Mouse (Mus musculus) myocyte (in vitro differentiated cells): ENCODE results near the gene Peli1. TPM values are rescaled to one million over a fixed set of nuclear protein-coding genes. Genes with fewer than 3 reads are reported as not detected.

Source experiments
- H3K27me3 ChIP-seq: one replicate; pipeline ENCODE4 v1.6.1; 2011; ENCODE audit not compliant: control insufficient read depth, insufficient read depth, insufficient read length
- H3K36me3 ChIP-seq: one replicate; pipeline ENCODE4 v1.6.1; 2011; ENCODE audit not compliant: control insufficient read depth, insufficient read depth
- H3K4me2 ChIP-seq: one replicate; pipeline ENCODE4 v1.6.1; 2011; ENCODE audit warnings: low read depth, control low read depth
- H3K4me3 ChIP-seq: one replicate; pipeline ENCODE4 v1.5.1; 2011; ENCODE audit warnings: mild to moderate bottlenecking, control low read depth, moderate library complexity
- H3K79me2 ChIP-seq: one replicate; pipeline ENCODE4 v1.6.1; 2011; ENCODE audit not compliant: control insufficient read depth, insufficient read depth
- H3ac ChIP-seq: one replicate; pipeline ENCODE4 v1.6.1; 2011; ENCODE audit not compliant: control insufficient read depth, insufficient read length
- CEBPB ChIP-seq: IDR thresholded peaks from 2 replicates; pipeline ENCODE4 v1.6.1; 2011; ENCODE audit warnings: mild to moderate bottlenecking, moderate library complexity; ENCODE audit not compliant: poor library complexity, insufficient read depth, severe bottlenecking
- E2F4 ChIP-seq: IDR thresholded peaks from one replicate; pipeline ENCODE4 v1.6.1; 2011; ENCODE audit warnings: mild to moderate bottlenecking, control low read depth, moderate library complexity; ENCODE audit not compliant: insufficient read depth
- MAX ChIP-seq: IDR thresholded peaks from one replicate; pipeline ENCODE4 v1.6.1; 2011; ENCODE audit warnings: low read depth, mild to moderate bottlenecking, control low read depth
- MYOD1 ChIP-seq, 3 experiments: IDR thresholded peaks; one replicate each; pipeline ENCODE4 v1.6.1; 2011; ENCODE audit warnings: control low read depth in 2 of 3, low read depth in 2 of 3, mild to moderate bottlenecking in 2 of 3, moderate library complexity in 1 of 3; ENCODE audit not compliant: insufficient read length in 2 of 3, control insufficient read depth in 1 of 3
- MYOG ChIP-seq, 3 experiments: IDR thresholded peaks; one replicate each; pipeline ENCODE4 v1.6.1; 2011; ENCODE audit warnings: control low read depth in 2 of 3, low read depth in 2 of 3, mild to moderate bottlenecking in 2 of 3; ENCODE audit not compliant: insufficient read length in 2 of 3, control insufficient read depth in 1 of 3, insufficient read depth in 1 of 3
- POLR2A ChIP-seq: IDR thresholded peaks from one replicate; pipeline ENCODE4 v1.6.1; 2011; ENCODE audit warnings: low read depth, mild to moderate bottlenecking, control low read depth, moderate library complexity; ENCODE audit not compliant: insufficient read length
- POLR2AphosphoS2 ChIP-seq: IDR thresholded peaks from one replicate; pipeline ENCODE4 v1.6.1; 2011; ENCODE audit warnings: low read depth, control low read depth; ENCODE audit not compliant: insufficient read length
- REST ChIP-seq: IDR thresholded peaks from one replicate; pipeline ENCODE4 v1.6.1; 2011; ENCODE audit warnings: mild to moderate bottlenecking, control low read depth, moderate library complexity; ENCODE audit not compliant: insufficient read depth, insufficient read length
- SRF ChIP-seq: IDR thresholded peaks from one replicate; pipeline ENCODE4 v1.6.1; 2011; ENCODE audit warnings: low read depth; ENCODE audit not compliant: control insufficient read depth, insufficient read length
- TCF12 ChIP-seq: IDR thresholded peaks from one replicate; pipeline ENCODE4 v1.6.1; 2011; ENCODE audit warnings: mild to moderate bottlenecking, control low read depth; ENCODE audit not compliant: poor library complexity, insufficient read depth, severe bottlenecking
- TCF3 ChIP-seq: IDR thresholded peaks from one replicate; pipeline ENCODE4 v1.6.1; 2011; ENCODE audit warnings: low read depth, control low read depth; ENCODE audit not compliant: insufficient read length
- USF1 ChIP-seq: IDR thresholded peaks from one replicate; pipeline ENCODE4 v1.6.1; 2011; ENCODE audit warnings: low read depth, mild to moderate bottlenecking, control low read depth, moderate library complexity
- polyA plus RNA-seq: library from polyadenylated mRNA; unstranded; fragments of >200 nt; fragmentation: generic; extraction: Trizol; gene quantifications from one replicate; pipeline ENCODE4 v1.2.1, GENCODE M21; 2012; ENCODE audit warnings: missing spikeins

Peli1 gene
- polyA plus RNA-seq, 1 experiment, result 3.3 TPM

DNA sequence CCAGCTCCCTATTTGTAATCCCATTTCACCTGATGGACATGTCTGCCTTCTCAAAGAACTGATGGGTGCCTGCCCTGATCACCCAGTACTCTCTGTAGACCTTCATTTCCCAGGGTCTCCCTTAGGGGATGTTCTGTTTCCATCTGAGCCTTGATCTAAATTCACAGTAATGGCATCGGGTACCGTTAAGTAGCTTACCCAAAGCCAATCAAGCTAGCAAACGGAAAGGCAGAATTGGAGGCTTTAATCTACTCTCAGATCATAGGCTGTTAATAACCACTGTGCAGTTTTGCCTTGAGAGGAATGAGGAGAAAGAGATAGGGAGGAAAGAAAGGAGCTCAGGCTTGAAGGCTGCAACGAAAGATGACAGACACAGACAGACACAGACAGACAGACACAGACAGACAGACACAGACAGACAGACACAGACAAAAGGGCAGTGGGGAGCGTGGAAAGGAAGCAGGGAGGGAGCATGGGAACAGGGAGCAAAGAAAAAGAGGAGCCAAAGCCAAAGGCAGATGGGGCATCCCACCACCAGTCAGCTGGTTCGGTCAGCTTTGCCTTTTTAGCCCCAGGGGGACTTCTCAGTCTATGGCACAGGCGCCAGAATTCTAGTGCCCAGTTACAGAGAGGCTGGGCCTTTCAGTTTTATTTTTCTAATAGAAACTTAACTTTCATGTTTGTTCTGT, 30.6 kb upstream of the Peli1 start:
- H3ac ChIP-seq, result no peak overlapping the region
- H3K4me2 ChIP-seq, result no peak overlapping the region
- no peak overlapping the region for H3K4me3 ChIP-seq
- no peak for TF ChIP-seq USF1
- TF ChIP-seq E2F4, result no peak
- TF ChIP-seq MAX, result no peak
- TF ChIP-seq POLR2AphosphoS2, result no peak
- no peak for TF ChIP-seq TCF3
- no peak for TF ChIP-seq REST
- no peak for TF ChIP-seq POLR2A
- no peak for TF ChIP-seq MYOD1 (IDR thresholded peaks at IDR 0.05; ENCODE audit: control insufficient read depth in 1 of 3, insufficient read length in 2 of 3, low read depth in 2 of 3)
- TF ChIP-seq SRF, result no peak
- no peak for TF ChIP-seq MYOG (IDR thresholded peaks at IDR 0.05; ENCODE audit: control insufficient read depth in 1 of 3, insufficient read depth in 1 of 3, insufficient read length in 2 of 3, low read depth in 2 of 3)
- TF ChIP-seq TCF12, result no peak
- TF ChIP-seq CEBPB, result no peak
- H3K79me2 ChIP-seq, result no peaks in the 10 kb centered on the region
- peaks cover 5% of the 10 kb centered on the region for H3K27me3 ChIP-seq
- no peaks in the 10 kb centered on the region for H3K36me3 ChIP-seq

DNA sequence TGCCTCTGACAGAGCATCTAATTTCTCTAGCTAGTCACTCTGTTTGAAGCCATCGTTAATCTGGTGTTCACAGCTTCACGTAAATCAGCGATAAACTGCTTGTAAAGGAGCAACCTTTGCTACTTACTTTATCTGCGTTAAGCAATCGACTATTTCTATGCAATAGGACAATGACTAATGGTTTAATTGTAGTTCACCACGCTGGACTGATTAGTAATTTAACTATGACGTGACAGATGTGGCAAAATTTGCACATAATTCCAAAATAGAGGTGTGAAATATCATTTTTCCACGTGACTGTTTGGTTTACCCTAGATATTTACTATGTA, 30.1 kb upstream of the Peli1 start:
- TF ChIP-seq TCF3 (no peak), TCF12 (no peak)
- no peaks in the 10 kb centered on the region for H3K79me2 ChIP-seq
- no peak overlapping the region for H3ac ChIP-seq
- H3K4me3 ChIP-seq, result no peak overlapping the region
- H3K27me3 ChIP-seq, result peaks cover 5% of the 10 kb centered on the region
- no peak overlapping the region for H3K4me2 ChIP-seq
- H3K36me3 ChIP-seq, result no peaks in the 10 kb centered on the region

DNA sequence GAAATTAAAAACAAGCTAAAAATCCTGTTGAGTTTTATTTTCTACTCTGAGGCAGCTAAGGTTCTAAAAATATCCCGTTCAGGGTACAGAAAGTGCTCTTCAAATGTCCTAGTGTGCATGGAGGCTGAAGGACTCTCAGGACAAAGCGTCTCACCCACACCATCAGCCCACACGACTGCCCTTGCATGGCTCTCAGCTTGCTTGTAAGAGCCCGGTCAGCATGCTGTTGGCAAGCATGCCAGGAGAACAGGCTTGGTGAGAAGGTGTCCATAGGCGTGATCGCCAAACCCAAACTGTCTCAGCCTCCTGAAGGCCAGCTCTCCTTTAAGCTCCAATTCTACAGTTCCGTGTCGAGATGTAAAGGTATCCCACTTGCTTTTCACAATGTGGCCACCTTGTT, 29.7 kb upstream of the Peli1 start:
- no peaks in the 10 kb centered on the region for H3K36me3 ChIP-seq
- no peak overlapping the region for H3K4me3 ChIP-seq
- H3K4me2 ChIP-seq, result no peak overlapping the region
- H3K27me3 ChIP-seq, result peaks cover 5% of the 10 kb centered on the region
- H3ac ChIP-seq, result no peak overlapping the region
- TF ChIP-seq SRF (no peak), MYOD1 (IDR thresholded peaks at IDR 0.05; ENCODE audit: control insufficient read depth in 1 of 3, insufficient read length in 2 of 3, low read depth in 2 of 3) (no peak), MAX (no peak), E2F4 (no peak), CEBPB (no peak), TCF12 (no peak), POLR2A (no peak), REST (no peak), POLR2AphosphoS2 (no peak), TCF3 (no peak)
- no peaks in the 10 kb centered on the region for H3K79me2 ChIP-seq

DNA sequence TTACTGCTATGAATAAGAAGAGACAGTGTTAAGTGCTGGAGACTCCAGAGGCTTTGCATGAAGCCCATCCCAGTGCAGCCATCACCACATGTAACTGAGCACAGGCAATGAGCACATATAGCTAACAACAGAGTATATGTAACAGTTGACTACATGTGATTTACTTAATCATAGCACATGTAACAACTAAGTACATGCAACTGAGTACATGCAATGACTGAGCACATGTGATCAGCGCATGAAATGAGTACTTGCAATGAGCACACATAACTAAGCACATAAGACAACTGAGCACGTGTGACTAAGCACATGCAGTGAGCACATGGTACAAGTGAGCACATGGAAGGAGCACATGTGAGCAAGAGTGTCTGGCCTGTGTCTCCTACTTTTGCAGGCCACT, 29.0 kb upstream of the Peli1 start:
- Histone ChIP-seq H3K4me2 (no peak overlapping the region), H3ac (no peak overlapping the region), H3K36me3 (no peaks in the 10 kb centered on the region), H3K4me3 (no peak overlapping the region), H3K79me2 (no peaks in the 10 kb centered on the region), H3K27me3 (peaks cover 5% of the 10 kb centered on the region)
- TF ChIP-seq TCF3, result no peak
- TF ChIP-seq E2F4, result no peak
- no peak for TF ChIP-seq SRF
- TF ChIP-seq MYOD1 (IDR thresholded peaks at IDR 0.05; ENCODE audit: control insufficient read depth in 1 of 3, insufficient read length in 2 of 3, low read depth in 2 of 3), result no peak
- TF ChIP-seq TCF12, result no peak
- no peak for TF ChIP-seq MYOG (IDR thresholded peaks at IDR 0.05; ENCODE audit: control insufficient read depth in 1 of 3, insufficient read depth in 1 of 3, insufficient read length in 2 of 3, low read depth in 2 of 3)
- no peak for TF ChIP-seq USF1
- no peak for TF ChIP-seq POLR2A
- TF ChIP-seq CEBPB, result no peak
- no peak for TF ChIP-seq POLR2AphosphoS2
- TF ChIP-seq MAX, result no peak
- no peak for TF ChIP-seq REST

DNA sequence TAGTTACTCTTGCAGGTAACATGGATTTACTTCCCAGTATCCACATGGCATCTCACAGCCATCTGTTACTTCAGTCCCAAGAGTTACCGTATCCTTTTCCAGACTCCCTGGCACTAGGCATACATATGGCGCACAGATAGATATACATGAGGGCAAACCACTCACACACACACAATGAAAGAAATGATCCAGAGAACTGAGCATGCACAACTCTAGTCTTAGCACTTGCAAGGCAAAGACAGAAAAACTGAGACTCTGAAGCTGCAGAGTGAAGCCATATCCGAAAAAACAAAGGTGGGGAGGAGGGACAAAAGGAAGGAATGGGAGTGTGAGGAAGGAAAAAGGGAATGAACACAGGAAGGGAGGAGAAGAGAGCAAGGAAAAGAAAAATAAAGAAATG, 27.8 kb upstream of the Peli1 start:
- Histone ChIP-seq H3K4me2 (no peak overlapping the region), H3K4me3 (no peak overlapping the region)
- no peak for TF ChIP-seq E2F4
- no peak for TF ChIP-seq CEBPB
- TF ChIP-seq MAX, result no peak
- TF ChIP-seq POLR2AphosphoS2, result no peak
- no peak for TF ChIP-seq SRF
- no peak for TF ChIP-seq TCF12
- TF ChIP-seq MYOG (IDR thresholded peaks at IDR 0.05; ENCODE audit: control insufficient read depth in 1 of 3, insufficient read depth in 1 of 3, insufficient read length in 2 of 3, low read depth in 2 of 3), result no peak
- TF ChIP-seq TCF3, result no peak
- no peak for TF ChIP-seq MYOD1 (IDR thresholded peaks at IDR 0.05; ENCODE audit: control insufficient read depth in 1 of 3, insufficient read length in 2 of 3, low read depth in 2 of 3)
- TF ChIP-seq REST, result no peak
- no peak for TF ChIP-seq USF1
- TF ChIP-seq POLR2A, result no peak

More for the DNA sequence above, 27.8 kb upstream of the Peli1 start:
- Histone ChIP-seq H3K27me3 (peaks cover 5% of the 10 kb centered on the region), H3K79me2 (no peaks in the 10 kb centered on the region), H3K36me3 (no peaks in the 10 kb centered on the region), H3ac (no peak overlapping the region)
